Mouse (Mus musculus): ENCODE data around the gene Sacs.
"Not testable (repeated sequence)": the region's sequence is repeated elsewhere in the genome, so short reads cannot be mapped to it uniquely, and the experiment has no call there.

The Sacs gene

DNA sequence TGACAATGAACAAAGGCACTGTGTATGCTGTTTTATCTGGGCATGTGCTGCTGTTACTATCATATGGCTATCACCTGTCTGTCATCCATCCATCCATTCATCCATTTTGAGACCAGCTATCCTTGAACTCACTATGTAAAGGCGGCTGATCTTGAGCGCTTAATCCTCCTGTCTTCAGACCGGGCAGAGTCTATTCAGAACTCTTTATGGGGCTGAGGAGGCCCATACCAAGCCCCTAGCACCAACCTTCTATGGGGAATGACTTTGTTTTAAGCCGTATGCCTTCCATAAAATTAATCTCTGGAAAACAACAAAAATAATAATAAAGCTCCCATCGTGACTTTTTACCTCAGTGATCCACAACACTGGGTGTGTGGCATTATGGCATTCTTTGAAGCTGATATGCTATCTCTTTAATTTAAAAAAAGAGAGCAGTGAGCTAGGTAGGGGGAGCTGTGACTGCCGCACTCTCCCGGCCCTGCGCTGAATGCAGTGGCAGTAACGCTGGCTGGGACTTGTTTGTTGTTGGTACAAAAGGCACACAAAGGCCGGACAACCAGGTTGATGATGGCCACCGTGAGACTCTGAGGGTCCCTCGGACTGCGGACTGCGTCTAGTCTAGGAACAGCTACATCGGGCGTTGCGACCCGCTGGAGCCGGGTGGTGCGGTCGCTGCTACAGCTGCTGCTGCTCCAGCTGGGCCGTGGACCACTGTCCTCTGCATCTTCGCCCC, at the start of gene Sacs:
Sacs (plus strand) TSS at position 464 of the 733 bp plus-strand sequence.
- DNase-seq = peak; percentile 42

DNA sequence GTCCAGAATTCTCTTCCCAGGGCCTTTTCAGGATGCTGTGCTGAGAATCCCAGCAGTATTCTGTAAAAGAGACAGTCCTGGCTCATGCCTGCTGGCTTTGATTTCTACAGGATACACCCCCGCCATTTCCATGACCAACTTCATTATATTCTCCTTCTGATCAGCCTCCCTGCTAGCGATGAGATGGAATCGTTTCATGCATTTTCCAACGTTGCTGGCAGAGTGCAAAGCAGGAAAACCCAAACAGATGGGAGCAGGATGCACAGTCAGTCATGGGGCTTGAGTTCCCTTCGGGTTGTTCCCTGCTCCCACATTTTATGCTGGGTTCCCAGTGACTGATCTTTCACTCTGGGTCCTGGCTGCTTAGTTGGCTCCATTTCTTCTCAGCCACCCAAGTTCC, 47.3 kb upstream of the Sacs start:
- no peak for DNase-seq

DNA sequence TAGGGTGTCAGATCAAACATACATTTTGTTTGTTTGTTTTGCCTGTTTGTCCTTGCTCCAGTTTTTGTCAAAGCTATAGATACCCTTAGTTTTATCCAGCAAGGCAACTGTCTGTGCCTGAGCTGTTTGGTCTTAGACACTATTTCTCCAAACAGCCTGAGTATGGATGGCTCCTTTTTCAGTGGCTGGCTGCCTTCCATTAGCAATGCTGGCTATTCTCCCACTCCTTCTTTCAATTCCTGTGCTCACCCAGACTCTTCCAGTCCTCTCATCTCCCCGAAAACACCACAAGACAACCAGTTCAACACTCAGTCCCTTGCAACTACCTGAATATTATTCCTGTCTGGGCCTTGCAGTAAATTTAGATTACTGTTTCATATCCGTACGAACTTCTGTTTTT, 46.2 kb upstream of the Sacs start:
- DNase-seq = no peak

DNA sequence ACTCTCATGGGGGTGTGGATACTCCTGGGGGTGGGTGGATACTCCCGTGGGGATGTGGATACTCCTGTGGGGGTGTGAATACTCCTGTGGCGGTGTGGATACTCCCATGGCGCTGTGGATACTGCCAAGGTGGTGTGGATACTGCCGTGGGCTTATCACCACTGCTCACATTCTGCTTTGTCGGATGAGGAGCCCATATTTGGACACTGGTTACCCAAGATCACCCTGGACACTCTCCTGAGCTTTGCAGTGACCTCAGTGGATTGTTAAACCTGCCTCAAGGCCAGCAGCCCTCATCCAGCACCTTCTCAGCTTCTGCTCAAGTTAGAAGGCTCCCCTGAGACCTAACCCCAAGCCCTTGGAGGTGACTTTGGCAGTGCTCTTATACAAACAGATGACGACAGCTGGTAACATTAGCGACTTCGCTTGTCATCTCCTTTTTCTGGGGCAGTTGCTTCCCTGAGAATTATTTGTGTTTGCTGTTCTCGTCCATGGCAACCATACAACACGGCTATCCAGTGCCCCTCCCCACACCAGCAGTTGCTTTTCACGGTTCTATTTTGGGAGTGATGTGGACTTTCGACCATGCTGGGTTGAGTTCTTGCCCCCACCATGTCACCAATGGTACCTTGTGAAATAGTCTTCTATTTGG, 40.2 kb upstream of the Sacs start:
- DNase-seq = no peak

DNA sequence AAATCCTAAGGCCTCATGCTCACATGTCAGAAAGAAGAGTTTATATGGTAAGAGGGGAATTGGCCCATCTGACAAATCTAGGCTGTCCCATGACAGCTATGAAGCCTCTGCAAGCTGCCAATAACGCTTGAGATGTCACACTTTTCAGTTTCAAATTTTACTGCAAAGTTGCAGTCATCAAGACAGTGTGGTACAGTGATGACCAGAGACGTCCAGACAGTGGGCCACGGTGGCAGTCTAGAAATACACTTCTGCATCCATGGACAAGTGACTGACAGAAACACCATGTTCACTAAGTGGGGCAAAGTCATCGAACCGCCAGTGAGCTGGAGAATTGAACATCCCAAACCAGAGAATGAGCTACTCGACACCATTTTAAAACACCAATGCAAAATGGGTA, 37.5 kb upstream of the Sacs start:
- no peak for DNase-seq

DNA sequence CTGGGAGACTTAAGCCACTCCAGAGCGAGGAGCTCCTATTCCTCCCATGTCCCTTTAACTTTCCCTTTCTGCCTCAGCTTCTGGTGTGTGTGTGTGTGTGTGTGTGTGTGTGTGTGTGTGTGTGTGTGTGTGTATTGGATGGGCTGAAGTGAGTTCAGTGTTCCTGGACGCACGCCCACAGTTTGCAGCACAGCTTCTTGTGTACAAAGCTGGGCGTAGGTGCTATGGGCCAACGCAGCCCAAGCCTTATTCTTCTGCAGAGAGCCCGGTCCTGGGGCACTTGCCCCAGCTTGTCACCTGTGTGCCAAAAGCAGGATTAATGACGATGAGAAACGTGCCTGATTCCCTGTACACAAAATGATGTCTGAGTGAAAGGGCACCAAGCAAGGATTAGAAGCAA, 31.9 kb upstream of the Sacs start:
- DNase-seq = no peak

DNA sequence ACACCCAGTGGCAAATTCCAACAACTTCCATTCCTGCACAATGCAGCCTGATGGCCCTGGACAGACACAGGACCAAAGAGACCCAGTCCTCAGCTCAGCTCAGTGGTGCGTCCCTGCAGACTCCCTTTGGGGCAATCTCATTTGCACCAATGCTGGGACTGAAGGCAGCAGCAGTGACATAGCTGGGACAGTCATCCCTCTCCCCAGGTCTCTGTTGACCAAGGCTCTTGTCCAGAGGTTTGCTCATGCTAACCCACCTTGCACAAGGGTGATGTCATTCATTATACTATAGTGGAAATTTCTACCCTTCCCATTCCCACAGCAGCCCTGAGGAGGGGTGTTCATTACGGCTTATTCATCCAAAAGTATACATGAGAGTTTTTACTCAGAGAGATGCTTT, 29.6 kb upstream of the Sacs start:
- DNase-seq = no peak

DNA sequence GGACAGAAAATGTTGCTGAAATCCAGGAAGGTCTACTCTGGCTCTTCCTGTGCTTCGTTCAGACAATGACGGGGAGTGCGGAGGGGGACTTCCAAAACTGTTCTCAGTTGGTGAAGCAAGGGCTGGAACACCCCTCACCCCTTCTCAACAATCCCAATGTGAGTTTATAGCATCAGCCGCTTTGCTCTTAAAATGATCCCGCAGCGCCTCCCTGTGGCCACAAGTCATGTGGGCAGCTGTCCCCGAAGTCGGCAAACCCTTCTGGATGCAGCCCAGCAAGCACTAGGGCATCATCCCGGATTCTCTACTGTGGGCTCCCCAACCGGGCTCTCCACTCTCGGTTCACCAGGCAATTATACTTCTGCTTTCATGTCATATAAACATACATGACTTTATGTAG, 25.9 kb upstream of the Sacs start:
- DNase-seq = peak; percentile 58

DNA sequence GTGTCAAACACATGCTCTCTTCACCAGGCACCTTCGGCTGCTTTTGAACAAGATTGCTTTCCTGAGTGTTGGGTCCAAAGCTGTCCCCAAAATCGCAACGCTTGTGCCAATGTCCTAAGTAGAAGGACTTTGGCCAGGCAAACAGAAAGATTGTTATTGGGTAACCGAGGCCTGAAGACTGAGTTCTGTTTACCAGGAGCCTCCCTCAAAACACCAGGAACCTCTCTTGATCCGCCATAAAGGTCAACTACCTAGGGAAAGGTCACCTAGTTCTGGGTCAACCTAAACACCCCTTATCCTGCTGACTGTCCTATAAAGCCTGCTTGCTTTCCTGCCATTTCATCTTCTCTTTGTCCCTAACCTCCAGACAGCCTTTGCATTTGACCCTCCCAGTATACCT, 13.5 kb upstream of the Sacs start:
- DNase-seq = no peak

DNA sequence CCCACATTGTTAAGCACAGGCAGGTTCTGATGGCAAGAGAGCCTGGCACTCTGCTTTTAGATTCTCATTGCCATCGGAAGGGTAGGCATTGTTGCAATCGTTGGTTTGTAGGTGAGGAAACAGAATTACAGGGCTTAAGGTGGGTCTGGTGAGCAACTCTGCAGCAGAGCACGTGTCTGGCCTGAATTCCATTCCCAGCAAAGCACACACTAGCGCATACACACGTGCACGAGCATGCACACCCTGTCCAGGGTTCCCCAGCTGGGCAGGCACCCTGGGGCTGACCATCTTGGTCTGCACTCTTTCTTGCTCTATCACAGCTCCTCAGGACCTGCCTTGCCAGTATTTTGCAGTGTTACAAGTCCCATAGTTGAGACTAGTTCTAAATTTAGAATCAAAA, 13.1 kb upstream of the Sacs start:
- no peak for DNase-seq

DNA sequence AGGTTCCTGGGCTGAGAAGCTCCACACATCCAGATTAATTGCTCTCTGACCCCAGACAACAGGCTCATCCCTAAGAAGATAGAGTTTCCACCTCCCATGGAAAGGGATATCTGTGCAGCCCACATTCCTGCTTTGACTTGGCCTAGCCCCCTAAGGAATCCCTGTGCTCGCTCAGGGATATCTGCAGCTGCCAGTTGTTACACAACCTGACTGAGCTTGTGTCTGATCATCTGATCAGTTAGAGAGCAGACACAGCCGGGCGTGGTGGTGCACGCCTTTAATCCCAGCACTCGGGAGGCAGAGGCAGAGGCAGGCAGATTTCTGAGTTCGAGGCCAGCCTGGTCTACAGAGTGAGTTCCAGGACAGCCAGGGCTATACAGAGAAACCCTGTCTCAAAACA, 10.9 kb upstream of the Sacs start:
- DNase-seq = not testable (repeated sequence)

DNA sequence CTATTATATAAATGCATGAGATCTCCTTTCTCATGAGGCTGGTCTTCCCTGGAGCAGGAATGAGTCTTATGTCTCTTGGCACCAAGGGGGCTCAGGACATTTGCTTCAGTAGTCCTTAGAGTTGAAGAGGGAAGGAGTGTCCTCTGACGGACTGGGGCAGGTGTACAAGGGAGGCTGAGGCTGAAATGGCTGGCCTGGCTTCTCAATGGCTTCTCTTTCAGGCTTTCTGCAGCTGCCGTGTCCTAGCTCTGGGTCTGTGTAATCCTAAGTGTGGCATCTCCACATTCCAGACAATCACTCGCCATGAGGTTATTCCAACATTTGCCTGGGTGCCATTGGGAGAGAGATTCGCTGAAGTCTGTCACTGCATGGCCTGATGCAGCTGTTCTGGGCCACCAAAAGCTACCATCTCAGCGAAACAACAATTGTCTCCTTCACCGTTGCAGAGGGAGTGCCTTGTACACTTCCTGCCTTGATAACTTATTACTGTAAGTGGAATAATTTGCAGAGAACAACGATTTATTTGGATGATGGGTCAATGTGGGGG, 9.2 kb upstream of the Sacs start:
- no peak for DNase-seq

DNA sequence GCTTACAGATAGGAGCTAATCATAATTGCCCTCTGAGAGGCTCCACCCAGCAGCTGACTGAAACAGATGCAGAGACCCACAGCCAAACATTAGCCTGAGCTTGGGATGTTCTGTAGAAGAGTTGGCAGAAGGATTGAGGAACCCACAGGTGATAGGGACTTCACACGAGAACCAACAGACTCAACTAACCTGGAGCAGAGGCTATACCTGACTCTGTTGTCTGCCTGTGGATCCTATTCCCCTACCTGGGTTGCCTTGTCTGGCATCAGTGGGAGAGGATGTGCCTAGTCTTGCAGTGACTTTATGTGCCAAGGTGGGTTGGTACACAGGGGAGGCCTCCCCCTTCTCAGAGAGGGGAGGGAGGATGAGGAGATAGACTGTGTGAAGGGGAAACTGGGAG, 5.7 kb upstream of the Sacs start:
- DNase-seq = no peak

DNA sequence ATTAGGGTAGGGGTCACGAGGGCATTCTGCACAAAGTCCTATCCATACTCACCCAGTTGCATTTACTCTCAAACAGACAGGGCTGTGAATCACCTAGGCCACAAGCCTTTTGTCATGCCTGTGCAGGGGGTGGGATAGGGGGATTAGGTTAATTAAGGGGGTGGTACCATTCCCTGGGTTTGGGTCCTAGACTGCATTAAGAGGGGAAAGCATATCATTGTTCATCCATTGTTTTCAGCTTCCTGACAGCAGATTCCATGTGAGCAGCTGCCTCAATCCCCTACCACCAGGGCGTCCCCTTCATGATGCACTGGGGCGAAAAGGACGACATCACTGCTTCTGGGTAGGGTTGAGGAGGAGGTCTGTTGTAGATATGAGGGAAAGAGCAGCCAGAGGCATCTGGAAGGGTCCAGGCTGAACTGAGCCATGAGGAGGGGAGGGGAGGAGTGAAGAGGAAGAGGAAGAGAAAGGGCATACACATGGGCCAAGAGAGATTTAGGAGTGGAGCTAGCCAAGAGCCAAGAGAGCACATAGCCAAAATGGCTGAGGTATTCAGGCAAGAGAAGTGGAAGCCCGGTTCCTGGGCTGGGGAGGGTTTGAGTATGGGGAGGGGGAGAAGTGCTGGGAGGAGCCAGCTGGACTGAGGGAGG, 3.8 kb upstream of the Sacs start:
- no peak for DNase-seq

DNA sequence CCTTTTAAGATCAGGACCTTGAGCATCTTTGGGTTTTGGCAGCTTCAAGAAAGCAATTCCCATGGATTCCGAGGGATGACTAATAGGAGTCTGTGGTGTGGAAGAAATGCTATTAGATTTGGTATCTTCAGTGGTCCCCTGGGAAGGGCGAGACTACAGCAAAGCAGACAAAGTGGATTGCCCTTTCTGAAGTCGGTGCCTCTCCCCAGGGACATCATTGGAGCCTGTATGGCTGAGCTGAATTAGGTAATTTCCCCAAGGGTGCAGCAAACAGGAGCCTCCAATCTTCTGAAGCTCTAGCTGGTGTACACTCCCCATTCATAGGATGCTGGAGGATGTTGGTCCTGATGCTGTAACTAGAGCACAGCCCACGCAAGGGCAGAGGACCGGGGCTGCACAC, 847 bp upstream of the Sacs start:
- no peak for DNase-seq

DNA sequence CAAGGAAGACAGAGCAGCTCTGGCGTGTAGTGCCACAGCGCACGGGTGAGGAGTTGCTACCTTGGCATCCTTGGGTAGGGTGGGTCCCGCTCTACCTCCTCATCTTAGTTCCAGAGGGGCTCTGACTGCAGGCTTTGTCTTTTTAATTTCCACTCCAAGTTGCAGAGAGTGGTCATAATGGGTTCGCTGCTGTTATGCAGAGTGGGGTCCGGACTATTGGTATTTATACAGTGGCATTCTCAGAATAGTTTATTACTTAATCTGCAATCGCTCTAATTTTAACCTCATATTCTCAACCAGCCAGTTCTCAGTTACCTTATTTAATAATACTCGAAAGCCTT, 440 bp downstream of the Sacs start:
- no peak for DNase-seq

DNA sequence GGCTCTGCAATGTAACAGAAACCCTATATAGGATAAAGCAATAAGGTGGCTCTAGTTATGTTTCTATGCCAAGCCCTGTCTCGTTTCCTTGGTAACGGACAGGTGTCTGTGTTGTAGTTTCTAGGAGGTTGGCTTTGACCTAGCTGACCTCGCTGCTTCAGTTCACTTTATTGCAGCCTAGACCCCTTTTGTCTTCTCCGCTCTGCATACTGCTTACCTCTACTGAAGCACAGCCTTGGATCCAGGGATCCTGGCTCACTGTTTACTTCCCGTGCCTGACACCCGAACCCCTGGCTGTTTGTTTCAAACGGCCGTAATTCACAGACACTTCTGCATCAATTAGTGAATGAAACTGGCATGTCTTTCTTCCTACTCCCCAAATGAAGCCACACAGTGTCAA, 5.1 kb downstream of the Sacs start:
- no peak for DNase-seq

DNA sequence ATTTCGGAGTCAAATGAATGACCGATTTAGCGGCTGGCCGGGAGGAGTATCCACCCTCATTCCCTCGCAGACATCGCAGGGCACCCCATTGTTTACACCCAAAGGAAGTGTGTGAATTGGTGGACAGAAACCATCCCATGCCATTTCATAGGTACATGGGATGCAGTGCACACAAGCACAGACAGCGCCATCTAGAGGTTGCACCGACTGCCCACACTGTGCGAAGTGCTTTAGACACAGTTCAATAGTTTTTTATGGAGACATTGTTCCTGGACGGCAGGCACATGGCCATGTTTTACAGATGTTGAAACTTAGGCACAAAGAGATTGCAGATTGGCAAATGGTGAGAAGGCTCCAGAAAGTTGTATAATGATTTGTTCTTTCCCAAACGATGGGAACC, 5.6 kb downstream of the Sacs start:
- no peak for DNase-seq

DNA sequence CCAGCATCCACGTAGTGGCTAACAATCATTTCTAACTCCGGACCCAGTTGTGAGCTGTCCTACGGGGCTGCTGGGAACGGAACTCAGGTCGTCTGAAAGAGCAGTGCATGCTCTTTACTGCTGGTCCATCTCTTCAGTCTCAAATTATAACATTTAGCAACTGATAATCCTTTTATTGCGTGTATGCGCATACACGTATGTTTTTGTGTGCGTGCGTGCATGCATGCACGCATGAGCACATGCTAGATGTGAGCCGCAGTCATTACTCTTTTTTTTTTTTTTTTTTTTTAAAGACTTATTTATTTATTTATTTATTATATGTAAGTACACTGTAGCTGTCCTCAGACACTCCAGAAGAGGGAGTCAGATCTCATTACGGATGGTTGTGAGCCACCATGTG, 12.2 kb downstream of the Sacs start:
- DNase-seq = not testable (repeated sequence)

DNA sequence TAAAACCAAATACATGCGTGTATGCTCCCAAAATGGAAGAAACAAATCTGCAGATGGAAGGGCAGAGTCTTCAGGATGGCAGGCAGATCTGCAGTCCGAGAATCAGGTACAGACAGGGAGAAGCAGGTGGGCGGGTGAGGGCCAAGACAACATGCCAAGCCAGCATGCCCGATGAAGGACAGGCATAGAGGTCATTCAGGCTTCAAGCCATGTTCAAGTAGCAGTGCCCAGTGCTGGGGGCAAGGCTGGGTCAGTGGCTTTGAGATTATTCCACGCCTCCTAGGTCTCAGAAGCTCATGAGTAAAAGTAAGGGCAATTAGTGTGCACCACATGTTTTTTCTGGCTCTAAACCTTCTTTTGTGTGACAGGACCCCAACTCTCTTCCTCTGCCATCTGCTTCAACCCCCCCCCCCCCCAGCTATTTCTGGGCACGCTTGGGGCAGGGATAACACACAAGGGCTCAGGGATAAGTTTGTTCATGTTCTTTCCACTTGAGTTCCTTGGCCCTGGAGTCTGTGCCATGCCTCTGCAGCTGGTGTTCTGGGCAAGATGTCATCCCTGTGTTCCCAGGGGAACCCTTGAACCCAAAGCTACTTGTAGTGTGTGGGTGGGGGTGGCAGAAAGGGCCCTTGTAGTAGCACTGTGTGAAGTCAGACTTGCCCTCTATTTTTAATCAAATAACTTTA, 16.8 kb downstream of the Sacs start:
- no peak for DNase-seq

DNA sequence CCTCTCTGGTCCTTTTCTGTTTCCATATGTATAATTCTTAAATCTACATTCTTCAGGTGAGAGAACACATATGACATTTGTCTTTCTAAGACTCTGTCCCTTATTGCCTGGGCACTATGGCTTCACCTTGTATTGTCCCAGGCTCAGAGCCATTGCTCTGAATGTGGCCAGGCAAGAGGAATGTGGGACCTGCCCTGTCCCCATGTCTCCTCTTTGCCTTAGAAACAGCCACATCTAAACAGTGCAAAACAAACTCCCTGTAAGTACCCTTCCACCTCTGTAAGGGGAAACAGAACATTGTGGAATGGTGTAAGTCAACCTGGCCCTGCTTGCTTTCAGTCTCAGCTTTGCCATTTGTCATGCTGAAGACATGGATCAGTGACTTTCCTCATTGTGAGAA, 17.4 kb downstream of the Sacs start:
- DNase-seq = no peak

DNA sequence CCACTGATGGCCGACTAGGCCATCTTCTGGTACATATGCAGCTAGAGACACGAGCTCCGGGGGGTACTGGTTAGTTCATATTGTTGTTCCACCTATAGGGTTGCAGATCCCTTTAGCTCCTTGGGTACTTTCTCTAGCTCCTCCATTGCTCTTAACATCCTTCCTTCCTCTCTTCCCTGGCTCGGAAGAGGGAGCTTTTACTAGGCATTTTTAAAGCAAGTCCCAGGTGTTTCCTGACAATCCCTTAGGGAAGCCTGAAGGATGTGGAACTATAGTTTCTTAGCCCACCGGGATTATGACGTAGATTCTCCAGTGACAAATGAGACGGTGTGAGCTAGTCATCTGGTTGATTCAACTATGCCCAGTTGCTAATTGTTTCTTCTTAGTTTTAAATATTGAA, 19.2 kb downstream of the Sacs start:
- DNase-seq = not testable (repeated sequence)

DNA sequence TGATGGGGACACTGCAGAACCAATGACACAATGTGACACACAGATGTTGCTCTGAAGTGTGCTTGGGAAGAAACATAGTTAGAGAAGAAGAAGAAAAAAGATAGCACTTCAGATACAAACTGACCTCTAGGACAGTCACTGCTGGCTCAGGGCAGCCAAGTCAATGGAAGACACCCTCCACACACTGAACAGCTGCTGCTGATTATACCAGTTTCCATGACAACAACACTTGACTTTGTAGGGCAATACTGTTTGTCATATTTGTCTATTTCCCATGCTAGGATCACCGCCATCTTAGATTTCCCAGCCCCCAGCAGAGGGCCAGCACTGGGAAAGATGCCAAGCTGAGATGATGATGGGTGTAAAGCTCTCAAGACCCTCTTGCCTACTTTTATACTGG, 22.7 kb downstream of the Sacs start:
- DNase-seq = no peak
